Mouse (Mus musculus) CD4-positive, CD25-positive, alpha-beta regulatory T cell, adult 2 months (primary cell): ENCODE measurements around the gene Svopl.

Experiments
- DNase-seq: peaks from one replicate; pipeline ENCODE4 v3.0.0-alpha.2; 2012; ENCODE audit warnings: low read depth, low spot score

Svopl gene

GRCm38 (mm10) chr6:38046838-38047237 is at the start of gene Svopl:
Gene Svopl, minus strand, starts transcription at chr6:38046996.
- DNase-seq = no peak

- DNase-seq = no peak
Observed at GRCm38 (mm10) chr6:38094701-38095100, 47.9 kb upstream of the Svopl start.

- DNase-seq = no peak
Observed at GRCm38 (mm10) chr6:38092539-38092938, 45.7 kb upstream of the Svopl start.

- DNase-seq = no peak
Observed at GRCm38 (mm10) chr6:38087242-38088026, 40.6 kb upstream of the Svopl start.

GRCm38 (mm10) chr6:38083204-38083603 is 36.4 kb upstream of the Svopl start:
- DNase-seq = no peak

- no peak for DNase-seq
Observed at GRCm38 (mm10) chr6:38081727-38082341, 35.0 kb upstream of the Svopl start.

- no peak for DNase-seq
Observed at GRCm38 (mm10) chr6:38080364-38080763, 33.6 kb upstream of the Svopl start.

- no peak for DNase-seq
Observed at GRCm38 (mm10) chr6:38073592-38073991, 26.8 kb upstream of the Svopl start.

- DNase-seq = no peak
Observed at GRCm38 (mm10) chr6:38072137-38072796, 25.5 kb upstream of the Svopl start.

- DNase-seq = no peak
Observed at GRCm38 (mm10) chr6:38071256-38071655, 24.5 kb upstream of the Svopl start.

- peak; percentile 90 for DNase-seq
Observed at GRCm38 (mm10) chr6:38066215-38066614, 19.4 kb upstream of the Svopl start.

- peak; percentile 11 for DNase-seq
Observed at GRCm38 (mm10) chr6:38065501-38066122, 18.8 kb upstream of the Svopl start.

GRCm38 (mm10) chr6:38065122-38065500 is 18.3 kb upstream of the Svopl start:
- DNase-seq = no peak

GRCm38 (mm10) chr6:38064621-38065020 is 17.8 kb upstream of the Svopl start:
- no peak for DNase-seq

- DNase-seq = peak; percentile 51
Observed at GRCm38 (mm10) chr6:38058805-38059204, 12.0 kb upstream of the Svopl start.

GRCm38 (mm10) chr6:38055471-38056330 is 8.9 kb upstream of the Svopl start:
- peak; percentile 21 for DNase-seq

- DNase-seq = peak; percentile 5
Observed at GRCm38 (mm10) chr6:38049601-38050000, 2.8 kb upstream of the Svopl start.

- peak; percentile 28 for DNase-seq
Observed at GRCm38 (mm10) chr6:38048800-38049561, 2.2 kb upstream of the Svopl start.

GRCm38 (mm10) chr6:38048003-38048402 is 1.2 kb upstream of the Svopl start:
- no peak for DNase-seq

- DNase-seq = no peak
Observed at GRCm38 (mm10) chr6:38032801-38033566, 13.8 kb downstream of the Svopl start.
